In the genomic region with DNA sequence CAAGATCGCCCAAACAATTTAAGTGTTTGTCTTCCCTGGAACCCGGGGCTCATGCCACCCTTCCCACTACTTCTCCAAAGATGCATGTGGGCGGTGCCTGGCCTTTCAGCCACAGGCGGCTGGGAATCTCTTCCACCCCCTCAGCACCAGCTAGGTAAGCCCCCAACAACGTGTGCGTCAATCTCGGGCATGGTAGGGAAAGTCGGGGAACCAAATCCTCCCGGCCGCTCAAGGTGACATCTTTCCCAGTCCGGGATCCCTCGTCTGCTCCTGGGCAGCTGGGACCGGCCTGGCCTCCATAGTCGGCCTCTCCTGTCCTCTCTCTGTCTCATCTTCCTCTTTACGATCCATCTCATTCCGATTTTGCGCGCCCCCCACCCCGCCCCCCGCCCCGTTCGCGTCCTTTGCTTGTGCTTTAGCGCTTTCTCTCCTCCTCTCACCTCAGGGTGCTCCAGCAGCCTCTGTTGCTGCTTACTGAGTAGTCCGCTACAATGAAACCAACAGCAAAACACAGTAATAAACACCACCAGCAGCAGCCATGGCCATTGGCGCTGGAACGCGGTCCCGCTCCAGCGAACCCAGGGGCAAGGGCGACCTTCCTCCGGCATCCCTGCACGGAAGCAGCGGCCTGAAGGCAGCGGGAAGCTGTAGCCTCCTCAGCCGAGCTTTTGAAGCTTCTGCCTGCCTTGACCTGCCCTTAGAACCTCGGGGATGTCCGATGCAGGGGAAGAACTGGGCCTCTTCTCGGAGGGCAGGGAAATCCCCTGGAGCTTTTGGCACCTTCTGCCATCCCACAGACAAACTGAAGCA, we compare ENCODE assay signal across 8 mouse cellular contexts. TPM values are rescaled to one million over a fixed set of nuclear protein-coding genes. Genes with fewer than 3 reads are reported as not detected.
DNase-seq lines count a peak whose midpoint lies in the region; ATAC-seq lines count a peak whose summit lies in the region.

Cd70 (minus strand) TSS at position 784 of the 810 bp plus-strand sequence.

- peaks cover 30% of the 10 kb centered on the region for H3K27me3 ChIP-seq in hindbrain, embryonic 14.5 days (ENCODE audit: control insufficient read depth, insufficient read depth, low read length)
- peaks cover 19% of the 10 kb centered on the region for H3K27me3 ChIP-seq in neural tube, embryonic 11.5 days (ENCODE audit: control insufficient read depth, insufficient read depth, low read length)

- no peak for DNase-seq in cerebellum, adult 11-12 months
- DNase-seq in right cerebral cortex, adult 18-20 months, result peak; percentile 2
- DNase-seq in right cerebral cortex, postnatal 10 days (ENCODE audit: low spot score in 2 of 2), result no peak
- DNase-seq in hindbrain, embryonic 14.5 days (ENCODE audit: low spot score), result no peak
- DNase-seq in neural tube, embryonic 11.5 days (ENCODE audit: low spot score), result peak; percentile 41
- DNase-seq in T-cell, adult 2 months (ENCODE audit: low spot score), result no peak
- no peak for DNase-seq in gastrocnemius, adult 8-10 months (ENCODE audit: low spot score in 2 of 2)

- no peaks in the 10 kb centered on the region for H3K36me3 ChIP-seq in hindbrain, embryonic 14.5 days (replicated peaks; ENCODE audit: control insufficient read depth, insufficient read depth)
- H3K36me3 ChIP-seq in neural tube, embryonic 11.5 days (ENCODE audit: control insufficient read depth, insufficient read depth, low read length), result no peaks in the 10 kb centered on the region

- no peaks in the 10 kb centered on the region for H3K9me3 ChIP-seq in hindbrain, embryonic 14.5 days (ENCODE audit: control insufficient read depth, low read length)
- no peaks in the 10 kb centered on the region for H3K9me3 ChIP-seq in neural tube, embryonic 11.5 days (ENCODE audit: control insufficient read depth, low read length)

- peak within 1 kb of the TSS; percentile 48 for H3K9ac ChIP-seq in hindbrain, embryonic 14.5 days
- peak within 1 kb of the TSS; percentile 48 for H3K9ac ChIP-seq in neural tube, embryonic 11.5 days (ENCODE audit: low read length)

- no peaks in the 10 kb centered on the region for H3K4me1 ChIP-seq in hindbrain, embryonic 14.5 days (replicated peaks; ENCODE audit: control insufficient read depth, insufficient read depth, low read length)
- no peaks in the 10 kb centered on the region for H3K4me1 ChIP-seq in neural tube, embryonic 11.5 days (ENCODE audit: control insufficient read depth, insufficient read depth, low read length)

- ATAC-seq in cerebellum, adult (ENCODE audit: insufficient number of reproducible peaks, low FRiP score, low TSS enrichment), result 0 out of 2 replicates have a peak, but pooled peaks have one; percentile 26
- ATAC-seq in hindbrain, embryonic 14.5 days (ENCODE audit: low FRiP score), result peak; percentile 48
- peak; percentile 27; the same call in 1 of the 2 replicates for ATAC-seq in neural tube, embryonic 11.5 days (ENCODE audit: insufficient read depth, low FRiP score, low TSS enrichment)

- peak within 1 kb of the TSS; percentile 50 for H3K4me2 ChIP-seq in hindbrain, embryonic 14.5 days (replicated peaks)
- H3K4me2 ChIP-seq in neural tube, embryonic 11.5 days (ENCODE audit: low read depth), result peak within 1 kb of the TSS; percentile 61

- peak within 1 kb of the TSS; percentile 31 for H3K4me3 ChIP-seq in hindbrain, embryonic 14.5 days (replicated peaks; ENCODE audit: low read length)
- H3K4me3 ChIP-seq in neural tube, embryonic 11.5 days (ENCODE audit: low read depth, low read length), result peak within 1 kb of the TSS; percentile 28

- 3% methylated on average over 38 of the region's 39 CpGs for WGBS in hindbrain, embryonic 14.5 days
- 3% methylated on average over 38 of the region's 39 CpGs for WGBS in neural tube, embryonic 11.5 days

- no peak within 1 kb of the TSS for H3K27ac ChIP-seq in hindbrain, embryonic 14.5 days
- H3K27ac ChIP-seq in neural tube, embryonic 11.5 days (ENCODE audit: low read depth, low read length), result no peak within 1 kb of the TSS

RNA-seq across cellular contexts. Expression of gene Cd70, which starts in this region (rescaled TPM):
- 1.5 and 1.7 TPM in 2 replicates for polyA plus RNA-seq in hindbrain, embryonic 14.5 days (2014; fragmentation: Nextera tagmentation; extraction: Ambion mirVana)
- polyA plus RNA-seq in neural tube, embryonic 11.5 days (2014; fragmentation: Nextera tagmentation; extraction: Ambion mirVana), result 0.28 TPM in 1 of 2 replicates, not detected in the other
- not detected for total RNA-seq in gastrocnemius, adult 8-10 months (2022)

Comparison
In these comparisons a context has a peak if more than half of its experiments do, and no peak if none do; other contexts are left out.
1. Peak in DNase-seq, ATAC-seq, H3K4me3 ChIP-seq, H3K9ac ChIP-seq and H3K4me2 ChIP-seq in neural tube, embryonic 11.5 days; RNA of the gene not detected or under 1 TPM.